Comparison of ENCODE assay signal across 20 mouse cellular contexts in genomic region chr13:53093407-53093806, GRCm38 (mm10).
DNase-seq lines count a peak whose midpoint lies in the region; ATAC-seq and TF ChIP-seq lines count a peak whose summit lies in the region.
"Had no signal": no experiment of that assay in that cellular context is flagged by ENCODE, and none has a peak within 500 bp of the region (broad histone marks: within the 10 kb centered on the region; RNA-seq: fewer than 3 reads in every experiment).

No protein-coding gene starts in this region.

- H3K4me1 ChIP-seq in embryonic facial prominence, embryonic 14.5 days (ENCODE audit: control insufficient read depth, insufficient read depth, low read length) = no peaks in the 10 kb centered on the region
- peaks cover 16% of the 10 kb centered on the region for H3K4me1 ChIP-seq in embryonic facial prominence, embryonic 10.5 days
- no peaks in the 10 kb centered on the region for H3K4me1 ChIP-seq in lung, embryonic 14.5 days (ENCODE audit: insufficient read depth)
- H3K4me1 ChIP-seq in stomach, embryonic 15.5 days = peaks cover 4% of the 10 kb centered on the region; the same call in 1 of the 2 replicates
- H3K4me1 ChIP-seq in stomach, postnatal 0 days (replicated peaks; ENCODE audit: control insufficient read depth, insufficient read depth) = 0 out of 2 replicates have a peak, but pooled peaks cover 2% of the 10 kb centered on the region
- H3K4me1 ChIP-seq in stomach, embryonic 16.5 days (ENCODE audit: control insufficient read depth, insufficient read depth, low read length) = no peaks in the 10 kb centered on the region

- TF ChIP-seq CTCF in lung, embryonic 14.5 days (IDR thresholded peaks at IDR 0.05; ENCODE audit: low read depth) = no peak
- TF ChIP-seq CTCF in stomach, postnatal 0 days (IDR thresholded peaks at IDR 0.05; ENCODE audit: low read depth) = no peak

- no peak overlapping the region for H3K9ac ChIP-seq in embryonic facial prominence, embryonic 14.5 days (ENCODE audit: low read depth, low read length)
- no peak overlapping the region for H3K9ac ChIP-seq in lung, embryonic 14.5 days
- no peak overlapping the region for H3K9ac ChIP-seq in stomach, embryonic 15.5 days
- no peak overlapping the region for H3K9ac ChIP-seq in stomach, postnatal 0 days (ENCODE audit: low read length)
- no peak overlapping the region for H3K9ac ChIP-seq in stomach, embryonic 16.5 days (ENCODE audit: low read length)
- H3K9ac ChIP-seq: embryonic facial prominence, embryonic 13.5 days; heart, embryonic 12.5 days; hindbrain, embryonic 14.5 days had no signal

- no peak for ATAC-seq in embryonic facial prominence, embryonic 14.5 days (ENCODE audit: low read depth)
- ATAC-seq in lung, embryonic 14.5 days (ENCODE audit: insufficient read depth) = no peak
- ATAC-seq in stomach, embryonic 15.5 days (ENCODE audit: insufficient read depth, low FRiP score, low read depth) = no peak
- ATAC-seq in stomach, postnatal 0 days (ENCODE audit: low FRiP score, low TSS enrichment) = no peak
- no peak for ATAC-seq in stomach, embryonic 16.5 days (ENCODE audit: insufficient read depth, low FRiP score)

- H3K9me3 ChIP-seq in embryonic facial prominence, embryonic 14.5 days (ENCODE audit: control insufficient read depth, low read length) = no peaks in the 10 kb centered on the region
- no peaks in the 10 kb centered on the region for H3K9me3 ChIP-seq in embryonic facial prominence, embryonic 10.5 days
- H3K9me3 ChIP-seq in lung, embryonic 14.5 days (ENCODE audit: low read depth, low read length) = no peaks in the 10 kb centered on the region
- no peaks in the 10 kb centered on the region for H3K9me3 ChIP-seq in stomach, embryonic 15.5 days
- no peaks in the 10 kb centered on the region for H3K9me3 ChIP-seq in stomach, postnatal 0 days (ENCODE audit: control insufficient read depth, low read length)
- H3K9me3 ChIP-seq in stomach, embryonic 16.5 days (replicated peaks; ENCODE audit: control insufficient read depth, low read length) = no peaks in the 10 kb centered on the region
- H3K9me3 ChIP-seq: embryonic facial prominence, embryonic 13.5 days; forebrain, embryonic 10.5 days; heart, embryonic 12.5 days; hindbrain, embryonic 10.5 days had no signal

- no peak overlapping the region for H3K4me3 ChIP-seq in embryonic facial prominence, embryonic 14.5 days (ENCODE audit: low read depth, low read length)
- no peak overlapping the region for H3K4me3 ChIP-seq in embryonic facial prominence, embryonic 10.5 days
- no peak overlapping the region for H3K4me3 ChIP-seq in lung, embryonic 14.5 days (ENCODE audit: low read depth, low read length)
- no peak overlapping the region for H3K4me3 ChIP-seq in stomach, embryonic 15.5 days (replicated peaks)
- H3K4me3 ChIP-seq in stomach, postnatal 0 days (ENCODE audit: low read depth, low read length) = no peak overlapping the region
- no peak overlapping the region for H3K4me3 ChIP-seq in stomach, embryonic 16.5 days (replicated peaks; ENCODE audit: low read length)
- H3K4me3 ChIP-seq: embryonic facial prominence, embryonic 13.5 days; erythroblast, embryonic 14.5 days; forebrain, embryonic 10.5 days; gastrocnemius, adult 2 months; heart, embryonic 12.5 days; hindbrain, embryonic 10.5 days had no signal

- intact Hi-C loops in left cerebral cortex, postnatal 25 days (cut with DNase I) = loop anchor here (10.0 kb wide), 1 partner anchor 179 kb away; no protein-coding TSS in a partner anchor

- 55% methylated on average over 4 of the region's 4 CpGs for WGBS in embryonic facial prominence, embryonic 14.5 days
- WGBS in embryonic facial prominence, embryonic 10.5 days = 89% methylated on average over 4 of the region's 4 CpGs
- 19% methylated on average over 4 of the region's 4 CpGs for WGBS in lung, embryonic 14.5 days
- WGBS in stomach, embryonic 15.5 days = 26% methylated on average over 4 of the region's 4 CpGs
- 26% methylated on average over 4 of the region's 4 CpGs for WGBS in stomach, postnatal 0 days
- WGBS in stomach, embryonic 16.5 days = 31% methylated on average over 4 of the region's 4 CpGs

- no peaks in the 10 kb centered on the region for H3K36me3 ChIP-seq in embryonic facial prominence, embryonic 14.5 days (ENCODE audit: control insufficient read depth, insufficient read depth, low read length)
- no peaks in the 10 kb centered on the region for H3K36me3 ChIP-seq in embryonic facial prominence, embryonic 10.5 days (replicated peaks)
- H3K36me3 ChIP-seq in lung, embryonic 14.5 days (ENCODE audit: insufficient read depth) = no peaks in the 10 kb centered on the region
- H3K36me3 ChIP-seq in stomach, embryonic 15.5 days = no peaks in the 10 kb centered on the region
- no peaks in the 10 kb centered on the region for H3K36me3 ChIP-seq in stomach, postnatal 0 days (ENCODE audit: control insufficient read depth, insufficient read depth, low read length)
- H3K36me3 ChIP-seq in stomach, embryonic 16.5 days (ENCODE audit: control insufficient read depth, insufficient read depth, low read length) = no peaks in the 10 kb centered on the region
- H3K36me3 ChIP-seq: embryonic facial prominence, embryonic 13.5 days; forebrain, embryonic 10.5 days; heart, embryonic 12.5 days; hindbrain, embryonic 10.5 days had no signal

- no peak overlapping the region for H3K4me2 ChIP-seq in embryonic facial prominence, embryonic 14.5 days (ENCODE audit: low read depth, low read length)
- H3K4me2 ChIP-seq in lung, embryonic 14.5 days = no peak overlapping the region
- no peak overlapping the region for H3K4me2 ChIP-seq in stomach, embryonic 15.5 days
- no peak overlapping the region for H3K4me2 ChIP-seq in stomach, postnatal 0 days (replicated peaks; ENCODE audit: low read depth)
- no peak overlapping the region for H3K4me2 ChIP-seq in stomach, embryonic 16.5 days (ENCODE audit: low read depth, low read length)
- H3K4me2 ChIP-seq: embryonic facial prominence, embryonic 13.5 days; heart, embryonic 12.5 days; hindbrain, embryonic 14.5 days had no signal

- DNase-seq in embryonic facial prominence, embryonic 14.5 days (ENCODE audit: low spot score) = peak; percentile 75
- DNase-seq in embryonic facial prominence, embryonic 10.5 days (ENCODE audit: low spot score) = no peak
- peak; percentile 80 for DNase-seq in lung, embryonic 14.5 days
- no peak for DNase-seq in lung, postnatal 4 days
- no peak for DNase-seq in stomach, postnatal 0 days (ENCODE audit: low spot score)
- no peak for DNase-seq in left cerebral cortex, postnatal 25 days (ENCODE audit: low spot score in 2 of 2)
- DNase-seq: adrenal gland, postnatal 10 days; cerebellum, adult 11-12 months; cerebellum, adult 9-10 months; cerebellum, postnatal 25 days; gastrocnemius, adult 2 months; gastrocnemius, postnatal 25 days had no signal

- H3K27ac ChIP-seq in embryonic facial prominence, embryonic 14.5 days (replicated peaks; ENCODE audit: low read depth, low read length) = no peak overlapping the region
- no peak overlapping the region for H3K27ac ChIP-seq in embryonic facial prominence, embryonic 10.5 days (replicated peaks)
- no peak overlapping the region for H3K27ac ChIP-seq in lung, embryonic 14.5 days (ENCODE audit: low read depth)
- H3K27ac ChIP-seq in stomach, embryonic 15.5 days = peak overlapping the region; percentile 45; the same call in 1 of the 2 replicates
- no peak overlapping the region for H3K27ac ChIP-seq in stomach, postnatal 0 days (replicated peaks)
- H3K27ac ChIP-seq in stomach, embryonic 16.5 days (ENCODE audit: low read length) = peak overlapping the region; percentile 5; the same call in 1 of the 2 replicates
- H3K27ac ChIP-seq: embryonic facial prominence, embryonic 13.5 days; forebrain, embryonic 10.5 days; gastrocnemius, adult 2 months; hindbrain, embryonic 10.5 days; hindbrain, embryonic 14.5 days had no signal

- 0 out of 2 replicates have a peak, but pooled peaks cover 4% of the 10 kb centered on the region for H3K27me3 ChIP-seq in embryonic facial prominence, embryonic 14.5 days (replicated peaks; ENCODE audit: control insufficient read depth, insufficient read depth, low read length)
- peaks cover 11% of the 10 kb centered on the region for H3K27me3 ChIP-seq in embryonic facial prominence, embryonic 10.5 days (replicated peaks; ENCODE audit: low read depth, poor library complexity, severe bottlenecking)
- no peaks in the 10 kb centered on the region for H3K27me3 ChIP-seq in lung, embryonic 14.5 days (ENCODE audit: insufficient read depth, low read length)
- H3K27me3 ChIP-seq in stomach, embryonic 15.5 days (replicated peaks) = 0 out of 2 replicates have a peak, but pooled peaks cover under 1% of the 10 kb centered on the region
- no peaks in the 10 kb centered on the region for H3K27me3 ChIP-seq in stomach, postnatal 0 days (ENCODE audit: control insufficient read depth, insufficient read depth, low read length)
- no peaks in the 10 kb centered on the region for H3K27me3 ChIP-seq in stomach, embryonic 16.5 days (ENCODE audit: control insufficient read depth, insufficient read depth, low read length)

- TF ChIP-seq EP300 in stomach, postnatal 0 days (optimal IDR thresholded peaks at IDR 0.05) = no peak

Comparison
In these comparisons a context has a peak if more than half of its experiments do, and no peak if none do; other contexts are left out.
1. DNase-seq: peak in embryonic facial prominence, embryonic 14.5 days (single experiment) and lung, embryonic 14.5 days (single experiment); none in embryonic facial prominence, embryonic 10.5 days (single experiment), lung, postnatal 4 days (0 of 2), stomach, postnatal 0 days (single experiment) and left cerebral cortex, postnatal 25 days (0 of 2).
2. H3K27ac ChIP-seq: peak in stomach, embryonic 15.5 days (single experiment) and stomach, embryonic 16.5 days (single experiment); none in embryonic facial prominence, embryonic 14.5 days (single experiment), embryonic facial prominence, embryonic 10.5 days (single experiment), lung, embryonic 14.5 days (single experiment) and stomach, postnatal 0 days (single experiment).